Mouse (Mus musculus) brain, adult 10 weeks (tissue): ENCODE measurements around the gene Ugt2b34. TPM values are rescaled to one million over a fixed set of nuclear protein-coding genes. Genes with fewer than 3 reads are reported as not detected.

ENCODE experiments used
- polyA plus RNA-seq: library from polyadenylated mRNA; stranded (reverse); fragments of 350-450 nt; fragmentation: Illumina TruSeq; extraction: RNeasy Lipid Tissue Mini Kit (QIAGEN cat#74804); gene quantifications from one replicate; pipeline ENCODE4 v1.2.3, GENCODE M21; 2015; ENCODE audit warnings: low read depth, low replicate concordance

Ugt2b34 gene
- not detected for polyA plus RNA-seq

GRCm38 (mm10) chr5:86906758-86907157, at the start of gene Ugt2b34:
Ugt2b34 (minus strand) TSS chr5:86906937.

DNA sequence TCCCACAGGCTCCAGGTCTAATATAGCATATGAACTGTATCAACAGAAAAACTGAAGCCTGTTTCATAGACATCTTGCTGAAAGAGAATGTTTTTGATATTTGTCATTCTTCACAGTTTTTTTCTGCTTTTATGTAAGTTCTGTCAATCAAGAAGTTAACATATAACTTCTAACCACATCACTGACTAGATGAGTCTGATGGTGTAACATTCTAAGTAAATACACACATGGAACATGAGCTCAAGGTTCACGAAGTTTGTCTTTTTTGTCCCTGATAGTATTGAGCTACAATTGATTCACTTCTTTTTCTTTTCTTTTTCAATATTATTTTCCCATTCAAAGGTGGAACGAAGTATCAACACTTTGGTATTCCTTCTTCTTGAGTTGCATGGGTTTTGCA, 19.7 kb upstream of the Ugt2b34 start, which contains the start of gene Ugt2b1:
Gene Ugt2b1 (minus strand): TSS at position 105 of the 400 bp plus-strand sequence.

Other genes with a start within 250 kb of the Ugt2b34 start
- gene Tmprss11b, start 230.6 kb downstream of the Ugt2b34 start, polyA plus RNA-seq, result not detected
- gene Tmprss11e, start 161.1 kb downstream of the Ugt2b34 start, polyA plus RNA-seq, result not detected
- gene Ythdc1, start 102.7 kb downstream of the Ugt2b34 start, polyA plus RNA-seq, result 58.6 TPM
- not detected for gene Ugt2b1, start 19.6 kb upstream of the Ugt2b34 start, polyA plus RNA-seq
- gene Ugt2b35, start 93.9 kb upstream of the Ugt2b34 start, polyA plus RNA-seq, result not detected
- not detected for gene Ugt2b36, start 185.6 kb upstream of the Ugt2b34 start, polyA plus RNA-seq
- gene Ugt2b5, start 233.4 kb upstream of the Ugt2b34 start, polyA plus RNA-seq, result not detected